Mouse (Mus musculus): ENCODE measurements around the gene Atp8a2.

The Atp8a2 gene

GRCm38 (mm10) chr14:59919865-59920264, 277.1 kb downstream of the Atp8a2 start:
- no peak for DNase-seq (ENCODE audit: low spot score)

- DNase-seq (ENCODE audit: low spot score): no peak
Observed at GRCm38 (mm10) chr14:59903484-59904130, 293.4 kb downstream of the Atp8a2 start.

GRCm38 (mm10) chr14:59893971-59894370, 303.0 kb downstream of the Atp8a2 start:
- no peak for DNase-seq (ENCODE audit: low spot score)

GRCm38 (mm10) chr14:59892084-59892483, 304.9 kb downstream of the Atp8a2 start:
- no peak for DNase-seq (ENCODE audit: low spot score)

- DNase-seq (ENCODE audit: low spot score): no peak
Observed at GRCm38 (mm10) chr14:59891491-59891890, 305.5 kb downstream of the Atp8a2 start.

GRCm38 (mm10) chr14:59890818-59891217, 306.2 kb downstream of the Atp8a2 start:
- no peak for DNase-seq (ENCODE audit: low spot score)

- no peak for DNase-seq (ENCODE audit: low spot score)
Observed at GRCm38 (mm10) chr14:59890107-59890506, 306.9 kb downstream of the Atp8a2 start.

GRCm38 (mm10) chr14:59888446-59888845, 308.5 kb downstream of the Atp8a2 start:
- DNase-seq (ENCODE audit: low spot score): no peak

- DNase-seq (ENCODE audit: low spot score): no peak
Observed at GRCm38 (mm10) chr14:59888046-59888445, 308.9 kb downstream of the Atp8a2 start.

GRCm38 (mm10) chr14:59887061-59887861, 309.7 kb downstream of the Atp8a2 start:
- DNase-seq (ENCODE audit: low spot score): no peak

- DNase-seq (ENCODE audit: low spot score): no peak
Observed at GRCm38 (mm10) chr14:59883517-59884069, 313.4 kb downstream of the Atp8a2 start.

GRCm38 (mm10) chr14:59880829-59881228, 316.1 kb downstream of the Atp8a2 start:
- DNase-seq (ENCODE audit: low spot score): no peak

- no peak for DNase-seq (ENCODE audit: low spot score)
Observed at GRCm38 (mm10) chr14:59878248-59878647, 318.7 kb downstream of the Atp8a2 start.

GRCm38 (mm10) chr14:59876525-59876924, 320.5 kb downstream of the Atp8a2 start:
- no peak for DNase-seq (ENCODE audit: low spot score)

- no peak for DNase-seq (ENCODE audit: low spot score)
Observed at GRCm38 (mm10) chr14:59868369-59868768, 328.6 kb downstream of the Atp8a2 start.

GRCm38 (mm10) chr14:59867749-59868148, 329.2 kb downstream of the Atp8a2 start:
- no peak for DNase-seq (ENCODE audit: low spot score)

- no peak for DNase-seq (ENCODE audit: low spot score)
Observed at GRCm38 (mm10) chr14:59866001-59866400, 331.0 kb downstream of the Atp8a2 start.

- no peak for DNase-seq (ENCODE audit: low spot score)
Observed at GRCm38 (mm10) chr14:59862351-59862750, 334.6 kb downstream of the Atp8a2 start.

GRCm38 (mm10) chr14:59859830-59860229, 337.1 kb downstream of the Atp8a2 start:
- DNase-seq (ENCODE audit: low spot score): no peak

GRCm38 (mm10) chr14:59858501-59859225, 338.3 kb downstream of the Atp8a2 start:
- DNase-seq (ENCODE audit: low spot score): no peak

- DNase-seq (ENCODE audit: low spot score): no peak
Observed at GRCm38 (mm10) chr14:59853139-59853538, 343.8 kb downstream of the Atp8a2 start.

- DNase-seq (ENCODE audit: low spot score): no peak
Observed at GRCm38 (mm10) chr14:59846609-59847375, 350.2 kb downstream of the Atp8a2 start.
